Mouse (Mus musculus): ENCODE measurements around the gene Rbm5.

DNA sequence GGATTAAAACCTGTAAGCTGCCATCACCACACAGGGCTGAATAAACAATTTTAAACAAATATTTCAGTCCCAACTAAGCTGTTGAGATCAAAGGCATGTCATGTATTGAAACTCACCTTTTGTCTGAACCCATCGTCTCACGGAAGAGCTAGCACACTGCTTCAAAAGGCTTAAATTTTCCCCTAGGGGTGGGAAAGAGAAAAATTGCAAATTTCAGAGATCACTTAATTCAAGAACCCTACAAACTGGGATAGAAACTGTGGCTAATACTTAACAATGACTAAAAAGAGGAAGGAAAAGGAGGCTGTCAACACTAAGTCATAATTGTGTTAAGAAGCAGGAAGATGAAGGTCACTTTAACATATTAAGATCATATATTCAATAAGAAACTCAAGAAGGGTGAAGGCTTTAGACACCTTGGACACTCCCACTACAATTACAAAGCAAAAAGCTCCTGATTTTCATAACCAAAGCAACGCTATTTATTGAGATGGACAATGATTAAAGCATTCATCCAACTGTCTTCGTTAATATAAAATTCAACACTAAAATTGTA, 1.3 kb downstream of the Rbm5 start:
- TF ChIP-seq CTCF (IDR thresholded peaks at IDR 0.05; ENCODE audit: low read depth, low read length), result no peak
- TF ChIP-seq POLR2A (IDR thresholded peaks at IDR 0.05; ENCODE audit: insufficient read depth, low read length), result no peak
- TF ChIP-seq EP300 (IDR thresholded peaks at IDR 0.05; ENCODE audit: insufficient read depth, low read depth, low read length), result no peak
